Mouse (Mus musculus) heart, postnatal 25 days (tissue): ENCODE measurements around the gene Zfp112. TPM values are rescaled to one million over a fixed set of nuclear protein-coding genes. Genes with fewer than 3 reads are reported as not detected.

Experiments used
- DNase-seq: peaks from one replicate; pipeline ENCODE4 v3.0.0; 2022; ENCODE audit warnings: low spot score
- intact Hi-C: fragments of 180-260 bp; cut with DNase I; formaldehyde crosslinking; loops from one replicate; pipeline ENCODE4 v1.15.1; 2025
- total RNA-seq, 2 experiments: library from RNA; stranded (reverse); gene quantifications; 2 replicates each; pipeline ENCODE4 v1.2.3; 2021

Zfp112 gene
- total RNA-seq, 2 experiments from 2014 or later = 3.2 to 4.2 TPM

GRCm38 (mm10) chr7:24174618-24175336, 62.7 kb downstream of the Zfp112 start, which contains the start of gene Zfp114:
Gene Zfp114 (plus strand): TSS chr7:24175060.
- intact Hi-C loops = no loop called here

GRCm38 (mm10) chr7:24175337-24175711, 63.2 kb downstream of the Zfp112 start:
- DNase-seq = no peak
- intact Hi-C loops = no loop called here

More at GRCm38 (mm10) chr7:24174618-24175336, 62.7 kb downstream of the Zfp112 start, which contains the start of gene Zfp114:
- DNase-seq = no peak

Other genes starting within 250 kb of the Zfp112 start
- gene Vmn1r177, start 245.9 kb upstream of the Zfp112 start, total RNA-seq = not detected
- gene Vmn1r178, start 220.3 kb upstream of the Zfp112 start, total RNA-seq = not detected
- gene Vmn1r179, start 185.3 kb upstream of the Zfp112 start, total RNA-seq = not detected
- not detected for gene Vmn1r180, start 161.7 kb upstream of the Zfp112 start, total RNA-seq
- gene Vmn1r181, start 137.7 kb upstream of the Zfp112 start, total RNA-seq = not detected
- not detected for gene V1rd19, start 110.6 kb upstream of the Zfp112 start, total RNA-seq
- gene Vmn1r183, start 59.1 kb upstream of the Zfp112 start, total RNA-seq = not detected
- gene Zfp180, start 30.4 kb upstream of the Zfp112 start, total RNA-seq = 10 to 100 TPM; 12.6 to 13.5 TPM
- gene Zfp235, start 21.9 kb downstream of the Zfp112 start, total RNA-seq = 1 to 10 TPM; 5.1 to 5.5 TPM
- under 1 TPM; 0.14 to 0.44 TPM for gene Zfp114, start 62.7 kb downstream of the Zfp112 start, total RNA-seq
- gene Zfp111, start 99.1 kb downstream of the Zfp112 start, total RNA-seq = 1 to 10 TPM; 3.6 to 4.0 TPM
- gene Zfp109, start 125.2 kb downstream of the Zfp112 start, total RNA-seq = 1 to 10 TPM; 1.7 to 2.1 TPM
- 1 to 10 TPM; 1.7 to 1.8 TPM for gene Zfp108, start 142.5 kb downstream of the Zfp112 start, total RNA-seq
- gene Zfp93, start 158.1 kb downstream of the Zfp112 start, total RNA-seq = 1 to 10 TPM; 3.2 to 3.7 TPM
- gene Zfp61, start 188.9 kb downstream of the Zfp112 start, total RNA-seq = 1 to 10 TPM; 3.1 to 4.5 TPM
- gene Zfp94, start 204.4 kb downstream of the Zfp112 start, total RNA-seq = 1 to 10 TPM; 1.8 to 2.5 TPM
- not detected for gene Tescl, start 221.6 kb downstream of the Zfp112 start, total RNA-seq
- gene Lypd5, start 236.9 kb downstream of the Zfp112 start, total RNA-seq = not detected